Mouse (Mus musculus) thymus, postnatal 36 days (tissue): ENCODE data around the gene Cope.

Experiments used
- DNase-seq, 2 experiments: peaks; one replicate each; pipeline ENCODE4 v3.0.0; 2022; ENCODE audit warnings: mixed read lengths in 2 of 2

The Cope gene

DNA sequence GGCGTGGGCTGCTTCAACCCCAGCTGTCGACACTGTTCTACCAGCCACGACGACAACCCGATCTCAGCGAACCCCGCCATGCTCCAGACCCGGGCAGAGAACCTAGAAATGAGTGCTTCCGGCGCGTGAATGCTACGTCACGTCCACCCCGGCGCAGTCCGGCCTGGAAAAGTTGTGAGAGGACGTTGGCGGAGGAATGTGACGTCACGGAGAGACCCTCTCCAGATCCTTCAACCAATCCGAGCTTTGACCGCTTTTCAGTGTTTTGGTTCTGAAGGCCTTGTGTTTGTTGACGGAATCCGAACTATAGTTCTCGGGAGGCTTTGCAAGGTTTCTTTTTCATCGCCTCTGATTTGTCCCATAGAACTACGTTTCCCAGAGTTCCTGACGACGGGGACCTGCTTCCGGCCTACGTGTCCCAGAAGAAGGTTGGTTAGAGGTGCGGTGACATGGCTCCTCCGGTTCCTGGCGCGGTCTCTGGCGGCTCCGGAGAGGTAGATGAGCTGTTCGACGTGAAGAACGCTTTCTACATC, at the start of gene Cope, which contains the start of gene Ddx49:
Gene Cope, plus strand, starts transcription at position 161 of the 533 bp plus-strand sequence.
Gene Ddx49, minus strand, starts transcription at position 132 of the 533 bp plus-strand sequence.
- DNase-seq, result peak; percentile 90

DNA sequence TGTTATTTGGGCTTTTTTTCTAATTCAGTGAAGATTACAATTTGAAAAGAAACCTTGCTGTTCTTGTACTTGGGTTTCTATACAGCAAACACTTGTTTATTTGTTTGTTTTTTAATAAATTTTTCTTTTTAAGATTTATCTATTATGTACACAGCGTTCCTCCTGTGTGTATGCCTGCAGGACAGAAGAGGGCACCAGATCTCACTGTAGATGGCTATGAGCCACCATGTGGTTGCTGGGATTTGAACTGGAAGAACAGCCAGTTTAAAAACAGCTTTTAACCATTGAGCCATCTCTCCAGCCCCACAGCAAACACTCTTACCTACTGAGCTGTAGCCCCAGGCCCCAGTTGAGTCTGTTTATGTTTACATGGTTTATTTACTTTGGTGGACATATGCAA, 47.7 kb upstream of the Cope start:
- no peak for DNase-seq

DNA sequence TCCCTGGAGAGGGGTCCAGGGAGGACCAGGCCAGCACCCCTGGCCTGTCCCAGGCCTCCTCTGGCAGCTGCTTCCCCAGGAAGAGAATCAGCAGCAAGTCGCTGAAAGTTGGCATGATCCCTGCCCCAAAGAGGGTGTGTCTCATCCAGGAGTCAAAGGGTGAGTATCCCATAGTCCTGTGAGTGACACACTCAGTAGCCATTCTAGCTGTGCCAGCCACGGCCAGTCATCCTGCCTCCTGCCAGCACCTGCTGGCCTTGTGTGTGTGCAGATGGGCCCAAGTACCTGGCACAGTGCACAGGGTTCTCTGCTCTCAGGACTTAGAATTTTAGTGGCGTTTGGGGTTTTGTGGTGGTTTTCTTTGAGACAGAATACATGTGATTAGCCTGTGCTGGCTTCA, 44.9 kb upstream of the Cope start:
- no peak for DNase-seq

DNA sequence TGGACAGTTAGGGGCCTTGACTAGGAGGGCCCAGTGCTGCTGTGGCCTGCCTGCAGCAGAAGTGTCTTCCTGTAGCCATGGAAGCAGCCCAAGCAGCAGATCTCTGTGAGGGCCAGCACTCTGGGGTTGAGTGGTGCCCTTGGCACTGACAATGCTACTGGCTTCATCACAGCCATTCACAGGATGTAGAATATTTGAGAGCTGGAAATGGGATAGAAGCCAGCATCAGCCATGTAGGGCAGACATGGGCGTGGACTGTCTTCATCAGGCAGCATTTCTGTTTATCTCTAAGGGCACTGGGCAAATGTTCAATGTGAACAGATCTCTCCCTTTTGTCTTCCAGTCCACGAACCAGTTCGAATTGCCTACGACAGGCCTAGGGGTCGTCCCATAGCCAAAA, 43.7 kb upstream of the Cope start:
- no peak for DNase-seq

DNA sequence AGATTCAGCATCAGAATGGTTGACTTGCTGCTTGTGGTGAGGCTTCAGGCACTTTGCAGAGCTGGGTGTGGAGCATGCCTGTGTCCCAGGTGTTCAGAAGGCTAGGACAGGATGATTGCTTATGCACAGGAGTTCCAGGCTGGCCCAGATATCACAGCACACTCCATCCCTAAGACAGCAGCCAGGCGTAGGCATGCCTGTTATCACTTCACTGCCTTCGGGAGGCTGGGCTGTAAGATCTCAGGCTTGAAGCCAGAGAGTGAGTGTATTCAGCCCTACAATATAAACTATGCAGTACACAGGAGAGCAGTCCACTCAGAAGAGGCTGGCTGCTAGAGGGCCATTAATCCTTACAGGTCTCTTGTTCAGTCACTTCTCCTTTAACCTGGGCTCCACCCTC, 43.3 kb upstream of the Cope start:
- DNase-seq, result no peak

DNA sequence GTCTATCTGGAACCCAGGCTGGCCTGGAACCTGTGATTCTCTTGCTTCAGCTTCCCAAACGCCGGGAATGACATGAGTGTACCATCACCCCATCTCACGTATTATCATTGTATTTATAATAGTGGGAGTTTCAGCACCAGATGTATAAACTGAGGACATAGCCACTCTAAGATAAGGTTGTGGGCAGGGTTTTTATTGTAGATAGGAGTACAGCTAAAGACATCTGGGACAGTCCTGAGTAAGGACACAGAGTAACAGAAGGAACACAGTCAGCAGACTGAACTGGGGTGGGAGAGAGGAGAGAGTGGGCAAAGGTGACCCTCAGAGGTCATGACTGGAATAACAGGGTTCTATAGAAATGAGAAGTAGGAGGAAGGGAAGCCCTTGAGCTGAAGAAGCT, 34.6 kb upstream of the Cope start:
- no peak for DNase-seq

DNA sequence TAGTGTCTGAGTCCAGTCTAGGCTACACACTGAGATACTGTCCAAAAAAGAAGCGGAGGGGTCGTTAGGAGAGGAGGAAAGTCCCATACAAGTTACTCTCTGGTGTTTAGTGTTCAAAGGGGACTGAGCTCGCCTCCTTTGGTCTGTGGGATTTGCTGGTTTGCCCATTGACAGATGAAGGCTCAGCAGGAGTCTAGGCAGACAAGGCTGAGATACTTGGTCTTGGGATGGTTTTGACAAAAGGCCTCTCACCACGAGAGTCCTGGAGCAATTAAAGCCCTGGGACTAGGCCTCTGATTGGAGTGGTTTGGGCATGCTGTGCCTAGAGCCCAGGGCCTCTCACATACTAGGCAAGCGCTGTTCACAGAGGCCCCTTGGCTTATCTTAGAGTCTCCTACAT, 34.0 kb upstream of the Cope start:
- no peak for DNase-seq

DNA sequence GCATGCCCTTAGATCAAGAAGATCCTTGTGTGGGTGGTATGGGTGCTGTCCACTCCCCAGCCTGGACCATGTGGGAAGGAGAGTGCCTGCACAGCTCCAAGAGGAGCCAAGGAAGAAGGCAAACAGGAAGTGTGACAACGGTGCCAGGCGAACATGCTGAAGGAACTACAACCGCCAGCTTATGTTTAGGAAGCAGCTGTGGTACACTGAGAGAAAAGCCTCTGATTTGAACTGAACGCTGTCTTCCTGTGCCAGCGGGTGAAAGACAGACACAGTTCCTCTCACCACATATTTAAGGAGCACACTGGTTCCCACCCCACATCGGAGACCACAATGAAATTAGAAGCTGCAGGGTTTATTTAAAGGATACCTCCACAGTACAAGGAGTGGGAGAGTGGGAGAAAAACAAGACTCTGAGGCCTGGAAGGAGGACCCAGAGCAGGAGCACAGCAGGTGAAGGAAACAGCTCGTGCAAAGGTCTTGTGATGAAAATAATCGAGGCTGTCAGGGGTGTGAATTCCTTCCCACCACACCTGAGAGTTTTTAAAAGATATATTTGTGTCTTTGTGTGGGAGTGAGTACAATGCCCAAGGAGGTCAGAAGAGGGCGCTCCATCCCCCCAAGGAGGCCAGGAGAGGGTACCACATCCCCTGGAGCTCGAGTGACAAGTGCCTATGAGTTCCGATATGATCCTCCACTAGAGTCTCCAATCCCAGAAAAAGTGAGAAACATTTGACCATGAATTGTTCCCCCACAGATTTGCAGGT, 33.3 kb upstream of the Cope start:
- DNase-seq, result peak; percentile 30 to 35

DNA sequence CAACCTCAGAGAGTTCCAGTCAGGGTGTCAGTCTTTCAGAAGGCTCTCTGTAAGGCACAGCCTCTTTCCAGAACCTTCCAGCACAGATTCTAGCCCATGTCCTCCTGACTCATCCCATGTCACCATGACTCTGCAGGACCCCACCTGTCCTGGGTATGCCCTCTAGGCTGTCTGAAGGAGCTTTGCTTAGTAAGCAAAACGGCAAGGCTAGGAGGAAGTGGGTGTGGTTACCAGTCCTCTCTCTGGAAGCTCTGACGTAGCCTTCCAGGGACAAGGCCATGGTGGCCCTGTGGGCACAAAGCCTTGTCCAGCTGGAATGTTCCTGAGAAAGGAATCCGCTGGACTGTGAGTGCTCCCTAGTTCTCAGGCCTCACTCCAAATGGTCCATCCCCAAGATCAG, 29.4 kb upstream of the Cope start:
- DNase-seq, result peak in 1 of 2 experiments; percentile 31

DNA sequence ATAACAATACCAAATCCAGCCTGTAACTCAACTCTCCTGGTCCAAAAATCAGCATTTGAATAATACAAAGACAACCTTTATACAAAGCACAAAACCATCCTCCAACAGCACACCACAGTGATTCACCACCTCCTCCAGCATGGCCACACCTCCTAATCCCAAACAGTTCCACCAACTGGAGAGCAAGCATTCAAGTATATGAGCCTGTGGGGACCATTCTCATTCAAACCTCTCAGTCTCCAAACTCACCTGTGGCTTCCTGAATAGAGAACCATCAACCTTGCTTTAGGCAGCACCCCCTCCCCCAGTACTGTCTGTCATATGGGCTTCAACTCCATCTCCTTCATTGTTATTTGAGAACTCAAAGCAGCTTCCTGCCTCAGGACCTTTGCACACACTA, 28.0 kb upstream of the Cope start:
- no peak for DNase-seq

DNA sequence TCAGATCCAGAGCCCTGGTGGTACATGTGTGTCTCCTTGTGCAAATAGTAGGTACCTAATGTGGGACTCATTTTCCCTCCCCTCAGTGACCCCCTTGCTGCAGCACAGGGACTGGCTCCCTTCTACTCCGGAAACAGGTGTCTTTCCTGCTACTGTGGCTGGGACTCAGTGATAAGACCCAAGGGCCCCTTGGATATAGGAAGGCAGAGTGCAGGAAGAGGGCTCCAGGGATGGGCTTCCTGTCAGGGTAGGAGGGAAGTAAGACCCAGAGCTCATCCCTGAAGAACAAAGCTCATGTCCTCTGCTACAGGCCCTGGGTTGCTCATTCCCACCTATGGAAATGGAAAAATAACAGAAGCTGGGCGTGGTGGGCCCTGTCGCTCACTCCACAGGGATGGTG, 25.8 kb upstream of the Cope start:
- DNase-seq, result no peak

DNA sequence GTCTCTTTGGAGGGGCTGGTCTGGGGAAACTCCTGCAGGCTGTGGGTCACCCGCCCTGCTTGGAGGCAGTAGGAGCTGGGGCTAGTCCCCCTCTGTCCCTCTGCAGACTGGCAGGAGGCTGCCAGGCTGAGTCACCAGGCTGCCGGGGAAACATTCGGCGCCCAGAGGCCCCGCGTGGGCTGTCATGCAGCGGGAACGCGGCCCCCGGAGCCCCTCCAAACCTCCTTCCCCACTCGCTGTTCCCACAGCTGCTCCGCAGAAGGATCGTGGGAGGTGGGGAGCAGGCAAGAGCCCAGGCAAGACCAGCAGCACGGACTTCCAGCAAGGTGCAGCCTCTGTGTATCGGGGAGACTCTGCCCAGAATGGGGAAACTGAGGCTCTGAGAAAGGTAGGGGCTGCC, 24.1 kb upstream of the Cope start:
- DNase-seq, result no peak

DNA sequence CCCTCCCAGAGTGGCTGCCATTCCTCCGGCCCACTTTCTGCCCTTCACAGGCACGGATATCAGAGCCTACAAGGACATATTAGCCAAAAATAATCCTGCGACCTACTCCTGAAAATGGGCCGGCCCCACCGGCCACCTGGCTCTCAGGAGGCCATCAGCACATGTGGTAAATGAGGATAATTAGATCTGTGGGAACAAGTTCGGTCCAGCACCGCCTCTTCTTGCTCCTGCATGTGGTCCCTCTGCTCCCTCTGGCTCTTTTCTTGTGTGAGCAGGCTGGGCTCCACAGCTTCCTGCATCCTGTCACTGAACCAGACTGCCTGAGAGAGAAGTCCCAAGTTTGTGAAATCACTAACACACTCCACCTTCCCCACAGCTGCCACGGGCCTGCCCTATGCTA, 23.1 kb upstream of the Cope start:
- DNase-seq, result no peak

DNA sequence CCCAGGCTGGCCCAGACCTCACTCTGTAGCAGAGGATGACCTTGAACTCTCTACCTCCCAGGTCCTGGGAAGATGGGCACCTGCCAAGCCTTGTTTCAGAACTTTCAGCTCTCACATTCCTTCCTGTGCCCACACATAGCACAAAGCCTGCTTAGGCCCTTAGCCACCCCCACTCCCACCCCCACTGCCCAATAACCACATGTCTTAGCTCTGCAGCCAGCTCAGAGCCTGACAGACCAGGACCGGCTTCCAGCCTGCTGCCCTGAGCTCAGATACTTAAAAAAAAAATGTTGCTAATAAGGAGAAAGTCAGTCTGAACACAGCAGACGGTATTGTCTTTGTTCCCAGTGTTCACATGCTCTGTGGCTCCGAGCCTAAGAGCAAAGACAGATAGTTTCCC, 21.3 kb upstream of the Cope start:
- no peak for DNase-seq

DNA sequence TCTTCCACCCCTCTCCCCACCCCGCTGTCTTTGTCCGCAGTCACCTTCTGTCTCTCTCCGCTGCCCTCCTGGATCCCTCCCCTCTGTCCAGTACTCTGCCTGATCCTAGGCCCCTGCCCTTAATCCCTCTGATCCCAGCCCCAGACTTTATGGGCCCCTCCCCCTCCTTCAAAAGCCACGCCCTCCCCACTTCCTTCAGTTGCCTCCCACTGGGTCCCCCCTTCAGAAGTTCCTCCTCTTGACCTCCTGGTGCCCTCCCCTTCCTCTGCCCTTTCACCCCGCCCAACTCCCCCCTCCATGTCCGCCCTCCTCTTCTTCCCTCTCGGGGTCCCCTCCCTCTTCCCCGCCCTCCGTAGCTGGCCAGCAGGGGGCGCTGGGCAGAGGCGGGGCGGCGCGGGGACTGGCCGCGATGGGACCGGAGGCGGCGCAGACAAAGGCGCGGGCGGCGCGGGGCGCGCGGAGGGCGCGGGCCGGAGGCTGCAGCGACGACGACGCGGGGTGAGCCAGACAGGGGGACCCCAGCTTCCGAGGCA, 19.6 kb upstream of the Cope start, which contains the start of gene Homer3:
Gene Homer3, plus strand, starts transcription at position 225 of the 533 bp plus-strand sequence.
- peak; percentile 93 to 95 for DNase-seq

DNA sequence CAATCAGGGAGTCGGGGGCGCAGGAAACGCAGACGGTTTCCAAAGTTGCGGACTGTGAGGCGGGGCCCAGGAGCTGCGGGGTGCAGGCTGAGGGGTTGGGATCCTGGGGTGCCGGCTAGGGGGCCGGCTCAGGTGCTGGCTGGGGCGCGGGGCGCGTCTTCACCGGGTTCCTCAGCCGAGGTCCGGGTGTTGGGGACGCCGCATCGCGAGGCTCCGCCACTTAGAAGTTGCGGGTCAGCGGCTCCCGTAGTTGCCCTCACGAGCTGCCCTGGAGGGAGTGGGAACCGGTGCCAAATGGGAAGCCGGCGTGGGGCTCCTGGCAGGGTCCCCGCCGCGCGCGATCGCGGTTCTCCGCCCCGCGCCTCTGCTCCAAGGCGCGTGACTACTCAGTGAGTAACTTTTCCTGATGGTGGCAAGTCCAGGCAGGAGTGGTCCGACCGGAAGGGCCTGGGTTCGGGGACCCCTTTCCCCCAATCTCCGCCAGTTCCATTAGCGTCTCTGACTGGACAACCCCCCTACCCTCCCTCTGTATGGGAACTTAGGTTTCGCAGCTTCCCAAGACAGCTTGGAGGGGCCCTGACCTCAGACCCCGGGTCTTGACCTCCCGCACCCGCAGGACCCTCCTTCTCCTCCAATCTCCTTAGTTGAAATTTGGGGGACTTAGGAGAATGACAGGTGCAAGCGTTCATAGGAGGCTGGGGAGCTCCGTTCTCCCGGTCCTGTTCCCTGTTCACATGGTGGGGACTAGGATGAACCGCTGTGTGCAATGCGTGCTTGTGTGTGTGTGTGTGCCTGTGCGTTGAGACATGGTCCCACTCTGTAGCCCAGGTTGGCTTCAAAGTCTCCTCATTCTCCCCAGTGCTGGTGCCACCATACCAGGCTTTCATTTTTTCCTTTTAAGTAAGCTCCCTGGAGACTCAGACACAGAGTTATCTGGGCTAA, 18.9 kb upstream of the Cope start:
- DNase-seq, result peak in 1 of 2 experiments; percentile 7

DNA sequence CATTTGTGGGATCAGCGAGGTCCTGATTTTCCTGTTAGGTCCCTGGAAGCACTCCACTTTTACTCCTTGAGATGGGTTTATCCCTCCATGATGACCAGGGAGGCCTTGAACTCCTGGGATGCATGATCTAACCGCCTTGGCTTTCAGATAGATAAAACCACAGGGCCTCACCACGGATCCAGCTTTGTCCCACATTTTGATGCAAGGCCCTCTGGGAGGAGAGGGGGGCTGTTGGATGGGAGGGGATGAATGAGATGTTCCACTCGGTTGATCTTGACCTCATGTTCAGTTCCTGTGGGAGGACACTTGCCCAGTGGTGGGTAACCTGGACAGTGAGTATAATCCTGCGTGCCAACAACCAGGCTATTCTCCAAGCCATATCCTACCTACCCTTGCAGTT, 17.9 kb upstream of the Cope start:
- no peak for DNase-seq

DNA sequence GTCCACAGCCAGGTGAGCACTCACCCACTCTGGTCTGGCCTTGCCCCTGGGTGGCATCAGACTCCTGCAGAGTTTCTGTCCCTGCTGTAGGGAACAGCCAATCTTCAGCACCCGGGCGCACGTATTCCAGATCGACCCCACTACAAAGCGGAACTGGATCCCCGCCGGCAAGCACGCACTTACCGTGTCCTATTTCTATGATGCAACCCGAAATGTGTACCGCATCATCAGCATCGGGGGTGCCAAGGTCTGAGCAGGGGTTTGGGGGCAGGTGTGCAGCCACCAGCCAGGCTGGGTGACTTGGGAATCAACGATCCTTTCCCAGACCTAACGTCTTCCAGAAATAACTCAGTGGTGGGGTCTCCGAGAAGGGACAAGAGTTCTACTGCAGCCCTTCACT, 17.0 kb upstream of the Cope start:
- DNase-seq, result no peak

DNA sequence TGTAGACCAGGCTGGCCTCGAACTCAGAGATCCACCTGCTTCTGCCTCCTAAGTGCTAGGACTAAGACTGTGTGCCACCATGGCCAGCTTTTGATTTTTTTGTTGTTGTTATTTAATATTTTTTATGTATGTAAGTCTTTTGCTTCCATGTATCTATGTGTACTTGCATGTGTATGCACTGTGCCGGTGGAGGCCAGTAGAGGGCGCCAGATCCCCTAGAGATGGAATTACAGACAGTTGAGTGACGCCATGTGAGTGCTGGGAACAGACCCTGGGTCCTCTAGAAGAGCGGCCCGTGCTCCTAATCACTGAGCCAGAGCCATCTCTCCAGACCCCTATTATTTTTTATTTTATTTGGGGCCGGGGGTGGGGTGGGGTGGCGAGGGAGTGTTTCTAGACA, 15.6 kb upstream of the Cope start:
- peak in 1 of 2 experiments; percentile 20 for DNase-seq

DNA sequence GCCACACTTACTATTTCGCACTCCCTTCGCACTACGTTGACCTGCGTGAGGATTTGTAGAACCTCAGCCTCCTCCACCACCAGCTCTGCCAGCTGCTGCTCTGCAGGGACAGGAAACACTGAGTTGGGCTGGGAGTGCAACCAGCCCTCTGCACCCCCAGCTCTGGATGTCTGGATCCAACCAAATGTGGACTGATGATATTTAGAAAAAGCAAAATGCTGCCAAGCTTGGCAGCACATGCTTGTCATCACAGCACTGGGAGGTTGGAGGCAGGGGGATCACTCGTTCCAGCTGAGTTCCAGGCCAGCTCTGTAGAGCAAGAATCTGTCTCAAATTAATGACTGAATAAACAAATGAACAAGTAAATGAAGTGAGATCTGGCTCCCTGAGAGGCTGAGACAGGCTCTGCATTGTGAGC, 8.3 kb upstream of the Cope start:
- no peak for DNase-seq

DNA sequence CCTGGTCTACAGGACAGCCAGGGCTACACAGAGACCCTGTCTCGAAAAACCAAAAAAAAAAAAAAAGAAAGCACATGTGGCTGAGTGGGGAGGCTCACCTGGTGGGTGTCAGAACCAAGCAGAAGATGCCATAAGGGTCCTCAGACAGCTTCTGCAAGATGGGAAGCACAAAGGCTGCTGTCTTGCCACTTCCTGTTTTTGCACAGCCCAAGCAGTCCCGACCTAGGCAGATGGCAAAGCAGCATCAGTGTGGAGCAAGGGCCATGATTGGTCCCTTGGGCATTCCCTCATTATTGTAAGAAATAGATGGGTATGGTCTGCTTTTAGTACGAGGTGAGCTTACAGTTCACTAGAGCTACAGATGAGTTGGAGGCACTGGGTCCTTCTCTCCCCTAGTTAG, 1.4 kb upstream of the Cope start:
- DNase-seq, result no peak

DNA sequence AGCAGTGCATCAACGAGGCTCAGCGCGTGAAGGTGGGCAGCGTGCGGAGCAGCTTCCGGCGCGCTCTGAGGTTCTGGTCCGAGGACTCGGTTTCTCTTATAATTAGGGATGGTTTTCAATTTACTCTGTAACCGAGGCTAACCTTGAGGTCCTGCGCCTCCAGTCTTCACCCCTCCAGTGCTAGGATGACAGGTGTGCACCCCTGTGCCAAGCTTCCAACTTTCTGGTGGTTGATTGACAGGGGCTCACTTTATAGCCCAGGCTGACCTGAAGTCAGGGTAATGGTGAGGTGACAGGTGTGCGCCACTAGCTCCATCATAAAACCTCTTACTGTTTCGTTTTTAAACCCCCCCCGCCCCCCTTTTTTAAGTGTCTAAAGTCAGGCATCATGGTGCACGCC, 583 bp downstream of the Cope start:
- no peak for DNase-seq

DNA sequence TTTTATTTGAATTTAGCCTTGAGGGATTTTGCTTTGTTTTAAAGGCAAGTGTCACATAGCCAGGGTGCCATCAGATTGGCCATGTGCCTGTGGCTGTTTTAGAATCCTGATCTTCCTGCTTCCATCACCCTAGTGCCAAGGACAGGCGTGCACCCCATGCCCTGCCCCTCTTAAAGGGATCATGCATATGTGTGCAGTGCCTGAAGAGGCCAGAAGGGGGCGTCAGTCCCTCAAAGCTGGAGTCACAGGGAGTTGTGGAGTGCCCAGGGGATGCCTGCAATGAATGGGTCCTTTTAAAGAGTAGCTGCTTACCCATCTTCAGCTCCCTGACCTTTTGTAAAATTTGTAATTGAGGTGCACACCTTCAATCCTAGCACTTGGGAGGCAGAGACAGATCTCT, 7.0 kb downstream of the Cope start:
- peak in 1 of 2 experiments; percentile 23 for DNase-seq
